Mouse (Mus musculus): ENCODE measurements around the gene Syt1.

DNA sequence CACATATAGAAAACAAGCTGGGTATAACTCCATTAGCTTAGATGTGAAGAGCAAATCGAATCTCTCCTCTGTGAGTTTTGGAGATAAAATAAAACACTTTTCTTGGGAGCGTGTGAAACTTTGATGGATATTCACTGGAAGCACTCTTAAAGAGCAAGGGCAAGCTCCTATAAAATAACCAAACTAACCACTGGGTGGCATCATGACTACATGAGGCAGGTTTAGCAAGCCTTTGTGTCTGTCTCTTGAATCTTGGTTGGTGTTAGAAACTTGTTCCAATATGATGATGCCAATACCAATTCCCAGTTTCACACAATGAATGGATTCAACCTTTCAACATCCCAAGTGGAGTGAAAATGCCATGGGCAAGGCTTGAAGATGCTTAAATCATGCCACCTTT lies 276.8 kb downstream of the Syt1 start:
- TF ChIP-seq CTCF (IDR thresholded peaks at IDR 0.05; ENCODE audit: borderline replicate concordance, insufficient read depth, low read length) (no peak), POLR2A (IDR thresholded peaks at IDR 0.05; ENCODE audit: low read depth, low read length) (no peak)

All from embryonic fibroblast, embryonic 13.5 days (primary cell).